Mouse (Mus musculus): ENCODE data around the gene Map3k20.
A peak's percentile ranks its signal among the peaks of the same experiment; 100 is the strongest.

Map3k20 gene

DNA sequence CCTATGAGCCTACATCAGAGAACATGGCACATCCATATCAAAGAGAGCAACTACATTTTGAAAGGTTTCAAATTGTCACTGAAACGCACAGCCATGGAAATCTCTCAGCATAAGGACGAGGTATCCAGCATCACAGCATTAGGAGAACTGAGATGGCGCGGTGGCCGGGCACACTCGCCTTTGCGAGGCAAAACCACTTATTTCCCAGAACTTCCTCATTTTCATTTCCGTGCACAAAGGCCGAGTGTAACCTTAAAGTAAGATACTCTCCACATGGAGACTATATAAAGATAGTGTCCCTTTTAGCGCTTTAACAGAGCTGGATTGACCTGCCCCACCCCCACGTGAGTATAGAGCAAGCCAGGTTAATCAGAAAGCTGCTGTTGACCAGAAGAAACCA lies 94.0 kb downstream of the Map3k20 start:
- no peak for DNase-seq (ENCODE audit: low spot score)

DNA sequence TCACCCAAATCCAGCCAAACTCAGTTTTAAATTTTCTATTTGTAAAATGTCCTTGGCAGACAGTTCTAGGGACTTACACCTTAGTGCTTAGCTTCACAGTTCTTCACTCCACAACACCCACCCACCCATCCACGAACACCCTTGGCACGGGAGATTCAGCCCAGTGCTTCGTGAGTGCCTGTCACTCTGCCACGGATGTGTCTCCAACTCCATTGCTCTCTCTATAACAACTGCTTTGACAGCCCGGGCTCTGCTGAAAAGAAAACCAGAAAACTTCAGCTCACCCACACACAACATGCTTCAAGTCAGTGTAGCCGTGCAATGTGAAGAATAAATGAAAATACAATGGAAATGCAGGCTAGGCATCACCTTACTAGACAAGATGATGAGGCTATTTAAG lies 97.2 kb downstream of the Map3k20 start:
- DNase-seq (ENCODE audit: low spot score), result no peak

DNA sequence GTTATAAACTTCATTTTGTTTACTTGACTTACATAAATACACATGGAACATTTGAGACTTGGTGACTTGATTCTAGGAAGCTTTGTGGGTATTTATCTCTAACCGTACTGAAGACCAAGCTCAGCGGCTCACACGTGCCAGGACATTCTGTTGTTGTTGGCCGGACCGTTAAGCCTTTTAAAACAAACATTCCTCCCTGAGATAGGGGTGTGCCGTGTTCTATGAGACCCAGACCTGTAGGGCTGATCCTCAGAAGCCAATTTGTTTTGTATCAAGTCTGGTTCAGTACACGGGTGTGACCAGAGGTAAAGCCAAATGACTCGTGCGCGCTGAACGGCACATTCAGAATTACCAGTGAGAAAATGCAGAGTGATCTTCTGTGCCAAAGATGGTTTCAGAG lies 97.9 kb downstream of the Map3k20 start:
- no peak for DNase-seq (ENCODE audit: low spot score)

DNA sequence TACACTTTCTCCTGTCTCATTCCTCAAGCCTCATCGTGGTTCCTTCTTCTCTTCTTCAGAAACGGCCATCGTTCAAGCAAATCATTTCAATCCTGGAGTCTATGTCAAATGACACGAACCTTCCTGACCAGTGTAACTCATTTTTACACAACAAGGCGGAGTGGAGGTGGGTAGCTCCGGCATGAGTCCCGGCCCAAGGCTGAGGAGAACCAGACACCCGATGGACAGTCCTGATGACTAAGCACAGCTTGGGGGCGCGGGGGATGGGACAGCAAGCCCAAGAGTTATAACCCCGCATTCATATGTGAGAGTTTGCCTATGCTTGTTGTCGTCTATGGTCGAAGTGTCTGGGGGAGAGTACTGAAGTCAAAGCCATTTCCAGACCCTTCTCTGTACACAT lies 104.0 kb downstream of the Map3k20 start:
- no peak for DNase-seq (ENCODE audit: low spot score)

DNA sequence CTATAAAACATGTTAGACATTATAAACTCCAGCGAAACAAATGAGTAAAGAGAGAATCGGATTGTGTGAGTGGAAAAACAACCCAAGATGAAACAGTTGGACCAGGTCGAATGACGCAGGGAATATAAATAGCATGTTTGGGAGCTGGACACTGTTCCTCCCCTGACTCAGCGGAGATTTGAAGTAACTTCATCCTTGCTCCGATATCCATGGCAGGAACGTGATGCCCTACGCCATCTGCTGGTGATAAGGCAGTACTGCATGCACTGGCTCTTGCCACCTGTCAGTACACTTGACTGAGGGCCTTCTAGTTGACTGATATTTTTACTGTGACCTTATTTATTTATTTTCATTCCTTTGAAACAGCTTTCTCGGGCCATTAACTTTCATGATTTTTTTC lies 104.5 kb downstream of the Map3k20 start:
- DNase-seq (ENCODE audit: low spot score), result peak; percentile 89

GRCm38 (mm10) chr2:72390474-72390873 lies 105.0 kb downstream of the Map3k20 start:
- no peak for DNase-seq (ENCODE audit: low spot score)

GRCm38 (mm10) chr2:72391024-72391423 lies 105.6 kb downstream of the Map3k20 start:
- peak; percentile 22 for DNase-seq (ENCODE audit: low spot score)

GRCm38 (mm10) chr2:72391721-72392120 lies 106.3 kb downstream of the Map3k20 start:
- no peak for DNase-seq (ENCODE audit: low spot score)

GRCm38 (mm10) chr2:72392316-72392715 lies 106.9 kb downstream of the Map3k20 start:
- DNase-seq (ENCODE audit: low spot score), result no peak

GRCm38 (mm10) chr2:72396934-72397333 lies 111.5 kb downstream of the Map3k20 start:
- no peak for DNase-seq (ENCODE audit: low spot score)

DNA sequence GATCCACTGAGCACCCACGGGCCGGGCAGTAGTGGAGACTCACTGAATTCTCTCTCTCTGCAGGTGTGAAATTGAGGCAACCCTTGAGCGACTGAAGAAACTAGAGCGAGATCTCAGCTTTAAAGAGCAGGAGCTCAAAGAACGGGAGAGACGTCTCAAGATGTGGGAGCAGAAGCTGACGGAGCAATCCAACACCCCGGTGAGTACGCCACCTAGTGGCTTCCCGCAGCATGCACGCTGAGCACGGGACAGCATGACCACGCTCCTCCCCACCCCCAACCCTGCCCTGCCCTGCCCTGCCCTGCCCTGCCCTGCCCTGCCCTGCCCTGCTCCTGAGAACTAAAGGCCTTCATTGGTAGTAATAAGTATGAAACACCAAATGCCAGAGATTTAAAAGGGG lies 112.8 kb downstream of the Map3k20 start:
- peak; percentile 78 for DNase-seq (ENCODE audit: low spot score)

GRCm38 (mm10) chr2:72399469-72400195 lies 114.2 kb downstream of the Map3k20 start:
- DNase-seq (ENCODE audit: low spot score), result no peak

DNA sequence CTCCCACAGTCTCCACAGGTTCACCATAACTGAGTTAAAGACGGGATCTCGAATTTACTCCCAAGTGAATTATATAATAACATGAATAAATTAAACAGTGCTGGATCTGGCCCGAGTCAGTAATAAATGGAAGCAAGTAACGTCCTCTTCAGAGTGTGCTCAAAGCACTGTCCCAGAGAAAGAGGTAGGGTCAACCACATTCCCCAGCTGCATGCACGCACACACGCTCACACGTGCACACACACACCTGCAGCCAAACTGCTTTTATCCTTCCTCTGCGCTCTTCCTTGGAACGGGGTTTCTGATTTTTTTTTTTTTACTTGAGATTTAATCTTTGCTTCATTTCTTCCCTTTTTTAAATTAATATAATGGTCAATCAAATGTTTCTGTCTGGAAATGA lies 115.9 kb downstream of the Map3k20 start:
- no peak for DNase-seq (ENCODE audit: low spot score)

GRCm38 (mm10) chr2:72405621-72406555 lies 120.5 kb downstream of the Map3k20 start:
- no peak for DNase-seq (ENCODE audit: low spot score)

DNA sequence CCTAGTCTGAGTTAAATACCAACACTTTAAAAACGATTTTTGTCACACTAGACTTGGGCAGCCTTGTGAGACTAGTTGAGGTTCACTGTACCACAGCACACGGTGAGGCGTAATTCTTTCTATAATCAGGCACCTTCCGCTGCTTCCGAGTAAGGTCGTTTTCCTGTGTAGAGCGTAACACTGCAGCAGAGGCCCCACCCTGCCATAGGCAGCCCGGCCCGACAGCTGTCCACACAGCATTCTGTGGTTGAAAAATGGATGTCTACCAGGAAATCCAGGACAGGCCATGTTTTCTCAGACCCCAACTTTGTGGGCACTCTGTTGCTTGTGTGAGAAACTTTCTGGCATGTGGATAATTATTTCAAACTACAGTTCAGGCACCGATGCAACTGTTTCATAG lies 121.3 kb downstream of the Map3k20 start:
- no peak for DNase-seq (ENCODE audit: low spot score)

GRCm38 (mm10) chr2:72407341-72408092 lies 122.1 kb downstream of the Map3k20 start:
- DNase-seq (ENCODE audit: low spot score), result no peak

DNA sequence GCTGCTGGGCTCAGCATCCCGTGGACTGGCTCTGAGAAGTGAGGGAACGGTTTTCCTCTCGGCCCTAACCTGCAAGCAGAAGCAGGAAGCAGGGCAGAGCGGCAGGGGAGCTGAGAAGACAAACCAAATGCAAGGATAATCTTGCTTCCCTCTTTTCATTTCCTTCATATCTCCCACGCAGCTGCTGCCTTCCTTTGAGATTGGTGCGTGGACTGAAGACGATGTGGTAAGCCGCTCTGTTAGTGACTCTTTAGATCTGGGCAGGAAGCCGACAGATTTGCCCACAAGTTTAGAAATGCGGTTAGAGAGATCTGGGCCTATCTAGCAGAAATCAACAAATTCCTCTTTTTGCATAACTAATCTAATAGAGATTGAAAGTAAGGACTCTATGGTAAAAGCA lies 124.5 kb downstream of the Map3k20 start:
- DNase-seq (ENCODE audit: low spot score), result no peak

GRCm38 (mm10) chr2:72412266-72412665 lies 126.8 kb downstream of the Map3k20 start:
- no peak for DNase-seq (ENCODE audit: low spot score)

DNA sequence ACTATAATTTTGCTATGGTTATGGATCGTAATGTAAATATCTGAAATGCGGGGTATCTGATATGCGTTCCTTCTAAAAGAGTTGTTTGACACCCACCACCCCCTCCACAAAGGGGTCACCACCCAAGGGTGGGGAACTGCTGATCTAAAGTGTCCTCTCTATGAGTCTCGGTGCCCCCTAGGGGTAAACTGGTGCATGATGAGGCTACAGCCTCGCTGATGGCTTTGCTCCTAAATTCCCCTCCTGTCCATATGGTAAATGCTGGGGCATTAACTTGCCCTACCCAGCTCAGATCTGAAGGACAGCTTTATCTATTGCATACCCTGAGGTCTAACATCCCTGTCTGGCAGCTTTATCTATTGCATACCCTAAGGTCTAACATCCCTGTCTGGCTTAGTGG lies 130.0 kb downstream of the Map3k20 start:
- DNase-seq (ENCODE audit: low spot score), result no peak

DNA sequence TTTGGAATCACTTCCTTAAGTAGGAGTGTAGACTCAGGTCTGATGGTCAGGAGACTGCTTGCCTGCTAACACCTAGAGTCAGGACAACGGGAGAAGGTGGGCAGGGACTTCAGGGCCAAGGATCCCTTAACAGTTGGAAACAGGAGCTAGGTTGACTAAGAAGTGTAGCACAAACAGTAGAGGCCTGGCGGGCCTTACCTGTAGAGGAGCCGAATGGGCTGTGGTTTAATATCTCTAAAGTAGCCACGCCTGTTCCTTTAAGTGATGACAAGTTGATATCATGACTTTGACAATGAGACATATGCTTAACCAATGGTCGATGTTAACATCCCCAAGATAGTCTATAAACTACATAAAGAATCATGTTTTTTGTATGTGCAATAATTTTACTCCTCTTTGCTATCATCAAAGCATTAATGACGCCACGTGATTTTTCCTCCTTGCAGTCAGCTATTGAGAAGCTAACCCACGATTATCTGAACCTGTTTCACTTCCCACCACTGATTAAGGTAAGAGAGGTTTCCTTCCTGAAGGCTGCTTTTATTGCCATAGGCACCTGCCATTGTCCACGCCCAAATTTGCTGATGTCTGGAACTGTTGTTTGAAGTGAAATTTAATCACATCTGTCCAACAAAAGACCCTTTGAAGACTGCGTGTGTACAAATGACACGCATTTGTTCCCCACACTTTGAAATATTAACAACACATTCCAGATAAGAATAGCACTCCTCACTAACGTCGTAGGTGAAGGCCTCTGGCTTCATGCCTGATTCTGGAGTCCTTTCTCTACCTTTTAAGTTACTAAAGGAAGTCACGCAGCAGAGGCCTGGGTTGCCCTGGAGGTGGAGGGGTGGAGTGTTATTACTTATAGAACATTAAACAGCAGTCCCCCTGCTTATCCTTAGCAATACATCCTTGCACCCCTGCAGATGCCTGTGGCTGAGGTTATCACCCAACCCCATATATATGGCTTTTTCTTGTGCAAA lies 131.0 kb downstream of the Map3k20 start:
- DNase-seq (ENCODE audit: low spot score), result no peak

DNA sequence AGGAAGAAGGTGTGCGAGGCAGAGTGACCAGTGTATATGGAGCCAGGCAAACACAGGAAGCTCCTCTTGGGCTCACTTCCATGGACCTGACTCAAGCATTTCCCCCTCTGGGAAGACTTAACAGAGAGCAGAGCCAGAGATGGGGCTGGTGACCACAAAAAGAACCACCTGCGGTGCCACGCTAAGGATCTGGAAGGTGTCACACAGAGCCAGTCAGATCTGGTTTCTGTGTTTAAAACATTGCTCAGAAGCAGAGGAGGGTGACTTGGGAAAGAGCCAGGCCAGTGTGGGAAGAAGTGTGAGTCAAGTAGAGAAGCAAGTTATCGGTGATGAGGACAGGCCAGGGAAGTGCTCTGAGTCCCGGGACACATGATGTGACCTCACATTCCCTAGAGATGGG lies 135.1 kb downstream of the Map3k20 start:
- no peak for DNase-seq (ENCODE audit: low spot score)

Data from embryo, embryonic 10.5 days (tissue).